Mouse (Mus musculus): ENCODE results near the gene Sarnp.
"Not testable (repeated sequence)": the region's sequence is repeated elsewhere in the genome, so short reads cannot be mapped to it uniquely, and the experiment has no call there.

The Sarnp gene

GRCm38 (mm10) chr10:128821358-128822056, 4.4 kb downstream of the Sarnp start, which contains the start of gene Ormdl2:
Gene Ormdl2 (minus strand): TSS chr10:128821645.
- peak; percentile 93 to 97 for DNase-seq (ENCODE audit: low spot score in 2 of 2)

DNA sequence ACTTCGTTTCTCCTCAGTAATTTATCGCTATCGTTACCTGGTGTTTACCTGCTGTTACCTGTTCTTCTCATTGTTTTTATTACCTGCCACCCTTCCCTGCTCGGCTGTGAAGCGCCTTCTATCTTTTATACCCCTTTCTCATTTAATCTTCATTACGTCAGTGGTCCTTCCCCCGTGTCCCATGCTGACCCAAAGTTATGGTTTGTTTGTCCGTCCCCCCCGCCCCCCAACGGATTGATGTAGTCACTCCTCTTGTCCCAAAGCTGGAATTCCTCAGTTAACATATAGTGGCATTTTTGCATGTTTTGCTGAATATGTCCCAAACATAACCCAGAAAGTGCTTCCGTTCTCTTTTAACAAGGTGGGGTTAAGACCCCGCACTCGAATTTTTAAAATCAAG, 5.0 kb downstream of the Sarnp start:
- no peak for DNase-seq (ENCODE audit: low spot score in 2 of 2)

DNA sequence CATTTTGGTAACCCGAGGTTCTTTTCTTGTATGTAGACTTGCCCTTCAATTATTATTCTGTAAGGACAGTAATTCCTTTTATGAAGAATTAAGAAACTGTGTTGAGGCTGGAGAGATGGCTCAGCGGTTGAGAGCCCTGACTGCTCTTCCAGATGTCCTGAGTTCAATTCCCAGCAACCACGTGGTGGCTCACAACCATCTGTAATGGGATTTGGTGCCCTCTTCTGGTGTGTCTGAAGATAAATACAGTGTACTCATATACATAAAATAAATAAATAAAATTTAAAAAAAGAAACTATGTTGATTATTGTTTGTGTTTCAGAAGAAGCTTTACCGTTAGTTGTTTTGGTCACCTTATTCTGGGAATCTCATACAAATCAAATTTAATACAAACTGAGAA, 6.0 kb downstream of the Sarnp start:
- DNase-seq (ENCODE audit: low spot score in 2 of 2): not testable (repeated sequence)

GRCm38 (mm10) chr10:128823821-128824220, 6.7 kb downstream of the Sarnp start:
- no peak for DNase-seq (ENCODE audit: low spot score in 2 of 2)

- no peak for DNase-seq (ENCODE audit: low spot score in 2 of 2)
Observed at GRCm38 (mm10) chr10:128837400-128837799, 20.3 kb downstream of the Sarnp start.

DNA sequence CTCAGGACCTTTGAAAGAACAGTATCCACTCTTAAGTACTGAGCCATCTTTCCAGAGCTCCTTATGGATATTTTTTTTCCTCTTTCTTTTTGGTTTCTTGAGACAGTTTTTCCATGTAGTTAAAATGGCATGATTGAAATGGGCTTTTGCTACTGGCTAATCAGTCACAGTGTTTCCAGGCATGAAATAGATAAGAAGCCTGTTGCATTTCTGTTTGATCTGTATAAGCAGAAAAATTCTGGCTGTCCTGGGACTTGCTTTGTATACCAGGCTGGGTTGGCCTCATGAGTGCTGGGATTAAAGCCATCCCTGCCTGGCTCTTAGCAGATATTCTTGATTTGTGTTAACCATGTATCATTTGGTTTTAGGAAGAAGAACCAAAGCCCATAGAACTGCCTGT, 22.3 kb downstream of the Sarnp start:
- DNase-seq (ENCODE audit: low spot score in 2 of 2): no peak

DNA sequence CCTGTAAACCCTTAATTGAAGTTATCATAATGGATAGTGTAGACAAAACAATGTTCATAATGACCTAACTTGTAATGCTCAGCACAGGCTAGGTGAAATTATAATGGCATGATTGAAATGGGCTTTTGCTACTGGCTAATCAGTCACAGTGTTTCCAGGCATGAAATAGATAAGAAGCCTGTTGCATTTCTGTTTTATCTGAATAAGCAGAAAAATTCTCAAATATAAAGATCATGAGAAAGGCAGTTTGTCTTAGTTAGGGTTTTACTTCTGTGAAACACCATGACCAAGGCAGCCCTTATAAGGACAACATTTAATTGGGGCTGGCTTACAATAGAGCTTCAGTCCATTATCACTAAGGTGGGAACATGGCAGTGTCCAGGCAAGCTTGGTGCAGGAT, 23.5 kb downstream of the Sarnp start:
- DNase-seq (ENCODE audit: low spot score in 2 of 2): no peak

DNA sequence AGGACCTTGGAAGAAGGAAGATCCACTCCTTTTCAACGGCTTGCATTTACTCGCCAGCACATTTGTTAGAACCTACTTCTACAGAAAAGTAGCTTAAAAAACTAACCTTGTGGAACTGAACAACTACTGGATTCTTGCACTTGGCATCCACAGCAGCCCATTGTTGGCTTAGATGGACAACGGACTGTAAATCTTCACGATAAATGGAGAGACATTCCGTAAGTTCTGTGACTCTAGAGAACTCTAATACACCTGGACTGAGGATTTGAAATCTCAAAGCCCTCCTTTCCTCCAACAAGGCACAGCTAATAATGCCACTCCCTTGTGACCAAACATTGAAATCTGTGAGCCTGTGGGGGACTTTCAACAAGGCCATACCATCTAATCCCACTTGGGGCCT, 26.1 kb downstream of the Sarnp start:
- DNase-seq (ENCODE audit: low spot score in 2 of 2): no peak

- DNase-seq (ENCODE audit: low spot score in 2 of 2): no peak
Observed at GRCm38 (mm10) chr10:128845516-128845915, 28.4 kb downstream of the Sarnp start.

DNA sequence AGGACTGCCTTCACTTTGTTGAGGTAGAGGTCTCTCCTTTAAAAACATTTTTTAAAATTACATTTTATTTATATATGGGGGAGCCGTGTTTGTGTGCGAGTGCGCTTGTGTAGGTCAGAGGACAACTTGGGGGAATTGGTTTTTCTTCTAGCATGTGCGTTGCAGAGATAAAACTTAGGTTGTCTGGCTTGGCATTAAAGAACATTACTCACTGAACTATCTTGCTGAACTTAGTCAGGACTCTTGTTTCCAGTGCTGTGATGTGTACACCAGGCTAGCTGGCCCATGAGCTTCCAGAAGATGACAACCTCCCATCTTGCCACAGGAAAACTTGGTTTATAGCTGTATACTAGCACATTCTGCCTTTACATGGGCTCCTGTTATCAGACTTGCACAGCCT, 29.5 kb downstream of the Sarnp start:
- DNase-seq (ENCODE audit: low spot score in 2 of 2): no peak

DNA sequence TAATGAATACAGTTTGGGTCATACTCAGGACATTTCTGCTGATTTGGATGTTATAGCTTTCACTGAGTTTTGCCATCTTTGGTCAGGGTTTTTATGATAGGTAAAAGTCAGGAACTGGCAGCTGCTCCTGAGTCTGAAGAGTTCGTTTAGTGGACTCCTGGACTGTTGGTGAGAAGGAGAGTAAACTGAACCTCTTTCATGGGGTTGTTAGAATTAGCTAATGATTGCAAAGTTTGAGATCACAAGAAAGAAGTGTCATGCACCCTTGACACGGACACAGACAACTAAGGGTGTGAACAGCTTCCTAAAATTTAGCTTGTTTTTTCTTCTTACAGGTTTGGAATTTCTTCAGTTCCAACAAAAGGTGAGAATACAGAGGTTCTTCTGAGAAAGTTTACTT, 31.3 kb downstream of the Sarnp start:
- DNase-seq (ENCODE audit: low spot score in 2 of 2): no peak

- DNase-seq (ENCODE audit: low spot score in 2 of 2): no peak
Observed at GRCm38 (mm10) chr10:128850339-128850738, 33.2 kb downstream of the Sarnp start.

- no peak for DNase-seq (ENCODE audit: low spot score in 2 of 2)
Observed at GRCm38 (mm10) chr10:128861176-128861575, 44.0 kb downstream of the Sarnp start.

DNA sequence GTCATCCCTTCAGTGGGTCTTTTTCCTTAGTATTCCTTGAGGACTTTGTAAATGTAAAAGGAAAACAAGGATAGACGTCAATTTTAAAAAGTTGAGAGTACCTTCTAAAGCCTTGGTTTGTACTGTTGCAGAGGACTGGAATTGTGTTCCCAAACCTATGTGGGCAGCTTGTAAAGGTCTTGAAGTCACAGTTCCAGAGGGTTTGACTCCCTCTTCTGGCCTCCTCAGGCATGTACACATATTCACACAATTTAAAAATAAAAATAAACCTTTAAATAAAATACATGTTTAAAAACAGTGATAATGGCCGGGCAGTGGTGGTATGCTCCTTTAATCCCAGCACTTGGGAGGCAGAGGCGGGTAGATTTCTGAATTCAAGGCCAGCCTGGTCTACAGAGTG, 48.9 kb downstream of the Sarnp start:
- DNase-seq (ENCODE audit: low spot score in 2 of 2): no peak

- DNase-seq (ENCODE audit: low spot score in 2 of 2): no peak
Observed at GRCm38 (mm10) chr10:128866518-128866917, 49.4 kb downstream of the Sarnp start.

DNA sequence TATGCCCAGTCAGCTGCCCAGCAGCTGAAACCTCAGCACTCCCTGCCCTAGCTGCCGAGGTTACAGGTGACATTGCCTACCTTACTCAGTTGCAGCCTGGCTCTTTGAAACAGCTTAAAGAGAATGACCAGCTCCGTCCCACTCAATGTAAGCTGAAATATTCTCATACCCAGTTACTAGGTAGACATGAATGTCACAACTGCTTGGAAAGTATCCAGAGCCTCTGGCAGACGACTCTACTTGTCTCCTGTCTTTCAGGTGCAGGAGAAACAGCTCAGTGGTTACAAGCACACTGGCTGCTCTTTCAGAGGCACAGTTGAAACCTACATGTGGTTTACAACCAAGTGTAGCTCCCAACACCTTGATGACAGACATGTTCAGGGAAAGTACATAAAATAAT, 53.2 kb downstream of the Sarnp start:
- DNase-seq (ENCODE audit: low spot score in 2 of 2): no peak

GRCm38 (mm10) chr10:128878291-128878690, 61.2 kb downstream of the Sarnp start:
- no peak for DNase-seq (ENCODE audit: low spot score in 2 of 2)

- DNase-seq (ENCODE audit: low spot score in 2 of 2): no peak
Observed at GRCm38 (mm10) chr10:128878811-128879210, 61.7 kb downstream of the Sarnp start.

GRCm38 (mm10) chr10:128882067-128882466, 64.9 kb downstream of the Sarnp start:
- DNase-seq (ENCODE audit: low spot score in 2 of 2): no peak

- DNase-seq (ENCODE audit: low spot score in 2 of 2): no peak
Observed at GRCm38 (mm10) chr10:128888941-128889827, 72.1 kb downstream of the Sarnp start.

GRCm38 (mm10) chr10:128889846-128890245, 72.7 kb downstream of the Sarnp start:
- DNase-seq (ENCODE audit: low spot score in 2 of 2): no peak

DNA sequence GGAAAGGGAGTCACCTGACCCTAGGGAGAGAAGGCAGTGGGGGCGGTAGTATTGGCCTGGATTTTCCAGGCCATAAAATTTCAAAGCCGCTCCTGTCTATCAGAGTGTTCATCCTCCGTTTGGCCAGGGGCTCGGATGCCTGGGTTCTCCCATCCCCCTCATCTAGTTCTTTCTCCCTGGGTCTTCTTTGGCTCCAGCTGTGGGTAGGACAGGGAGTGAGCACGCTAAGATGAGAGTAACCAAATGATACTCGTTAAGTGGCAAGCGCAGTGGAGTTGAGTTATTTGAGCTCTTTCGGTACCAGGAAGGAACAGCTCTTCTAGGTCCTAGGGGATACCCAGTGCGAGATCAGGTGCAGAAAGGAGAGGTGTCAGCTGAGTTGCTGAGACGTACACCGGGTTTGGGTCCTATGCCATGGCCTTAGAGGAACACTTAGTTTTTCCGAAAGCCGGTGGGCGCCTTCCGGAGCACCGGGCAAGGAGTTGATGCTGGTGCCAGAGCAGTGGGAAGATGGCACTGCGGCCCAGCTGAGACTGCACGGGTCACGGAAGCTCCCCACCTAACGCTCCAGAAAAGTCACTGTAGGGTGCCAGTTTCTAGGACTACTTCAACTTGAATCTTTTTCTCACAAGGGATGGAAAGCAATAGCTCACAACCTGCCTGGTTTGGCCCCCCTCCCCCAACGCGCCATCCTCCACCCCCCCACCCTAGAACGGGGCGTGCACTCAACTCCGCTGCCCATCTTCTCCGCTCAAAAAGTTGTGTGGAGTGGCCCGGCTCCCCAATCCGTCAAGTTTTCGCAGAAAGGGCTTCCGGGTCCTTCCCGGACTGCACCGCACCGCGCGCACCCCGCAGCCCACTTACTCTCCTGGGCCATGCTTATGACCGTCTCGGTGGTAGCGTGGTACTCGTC, 73.5 kb downstream of the Sarnp start:
- no peak for DNase-seq (ENCODE audit: low spot score in 2 of 2)

Measured in spleen, postnatal 10 days (tissue).